Mouse (Mus musculus): ENCODE data around the gene Scfd1.

The Scfd1 gene

DNA sequence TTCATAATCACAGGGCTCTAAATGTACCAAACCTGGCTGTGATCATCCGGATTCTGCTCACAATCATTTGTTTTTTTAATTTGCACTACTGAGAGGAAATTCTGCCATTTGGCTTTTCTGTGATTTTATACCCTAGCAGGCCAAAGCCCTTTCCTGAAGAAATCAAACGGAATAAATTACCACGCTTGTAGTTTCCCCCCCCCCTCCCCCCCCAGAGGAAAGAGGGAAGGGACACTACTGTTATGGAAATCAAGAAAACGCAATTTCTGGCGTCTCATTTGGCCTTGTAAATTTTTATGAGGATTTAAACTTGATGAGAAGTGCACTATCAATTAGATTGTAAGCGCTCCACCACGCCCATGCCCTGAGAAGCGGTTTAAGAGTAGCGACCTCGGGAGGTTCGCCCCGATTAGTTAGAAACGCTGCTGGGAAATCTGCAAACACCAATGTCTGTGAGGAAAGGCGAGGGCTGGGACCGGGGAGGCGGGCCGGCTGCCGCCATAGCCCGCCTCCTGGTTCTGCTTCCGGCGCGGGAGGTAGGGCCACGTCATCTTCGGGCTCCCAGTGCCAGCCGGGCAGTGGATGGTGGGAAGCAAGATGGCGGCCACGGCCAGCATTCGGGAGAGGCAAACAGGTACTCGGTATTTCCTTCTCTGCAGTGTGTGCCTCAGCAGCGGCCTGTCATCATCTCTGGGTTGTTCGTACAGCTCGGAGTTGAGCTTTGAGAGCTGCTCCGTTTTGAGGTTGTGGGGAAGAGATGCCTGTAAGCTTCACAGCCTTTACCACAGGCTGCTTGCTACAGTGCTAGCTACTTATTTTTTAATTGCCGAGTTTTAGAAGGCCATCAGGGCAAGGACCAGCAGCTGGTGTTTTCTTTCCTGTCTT lies at the start of gene Scfd1:
TSS of gene Scfd1 (plus strand) at position 508 of the 885 bp plus-strand sequence.
- DNase-seq (ENCODE audit: low read depth, low spot score) = peak; percentile 96

GRCm38 (mm10) chr12:51337014-51337413 lies 40.3 kb upstream of the Scfd1 start:
- DNase-seq (ENCODE audit: low read depth, low spot score) = no peak

DNA sequence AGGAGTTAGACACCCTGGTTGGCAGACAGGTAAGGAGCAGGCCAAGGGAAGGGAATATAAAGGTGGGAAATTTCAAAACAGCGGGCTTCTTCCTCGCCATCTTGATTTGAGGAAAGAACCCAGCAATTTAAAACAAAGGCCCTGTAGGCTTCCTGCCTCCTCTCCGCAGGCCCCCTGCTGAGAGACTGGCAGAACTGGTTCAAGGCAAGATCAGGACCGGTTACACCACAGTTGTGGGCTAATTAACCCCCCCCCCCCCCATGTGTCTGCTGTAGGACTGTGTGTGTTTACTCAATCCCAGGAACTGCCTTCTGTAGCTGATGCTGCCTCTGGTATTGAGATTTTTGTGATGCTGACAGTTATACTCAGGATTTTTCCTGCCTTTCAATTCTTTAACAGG lies 31.2 kb upstream of the Scfd1 start:
- DNase-seq (ENCODE audit: low read depth, low spot score) = no peak

DNA sequence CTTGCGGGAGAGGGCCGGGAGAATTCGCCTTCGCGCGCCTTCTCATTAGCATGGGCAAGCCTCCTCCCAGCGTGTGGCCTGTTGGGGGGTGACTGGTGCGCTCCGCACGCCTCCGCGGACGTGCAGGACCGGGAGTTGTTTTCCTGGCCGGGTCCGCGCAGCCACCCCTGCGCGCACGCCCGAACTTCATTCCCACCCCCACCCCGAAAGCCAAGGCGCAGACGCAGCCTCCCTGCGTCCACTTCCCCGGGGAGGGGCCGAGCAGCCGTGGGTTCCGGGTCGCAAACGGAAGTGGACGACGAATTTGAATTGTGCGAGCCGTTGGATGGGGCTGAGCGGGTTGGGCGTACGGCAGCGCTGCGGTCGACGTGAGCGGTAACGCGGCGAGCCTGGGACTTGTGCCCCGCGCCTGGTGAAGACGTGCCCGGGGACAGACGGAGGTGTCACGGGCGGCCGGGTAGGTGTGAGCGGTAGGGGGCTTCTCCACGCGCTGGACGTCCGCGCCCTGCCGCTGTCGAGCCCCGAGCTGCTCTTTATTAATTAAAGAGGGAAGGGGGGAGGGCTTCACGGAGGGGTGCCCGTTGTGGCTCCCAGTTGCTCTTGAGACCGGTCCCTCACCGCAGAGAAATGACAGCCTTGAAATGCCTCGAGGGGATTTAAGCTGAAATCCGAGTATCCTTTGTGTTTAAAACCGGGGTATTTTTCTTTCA lies 29.2 kb upstream of the Scfd1 start, which contains the start of gene G2e3:
TSS of gene G2e3 (plus strand) at position 74 of the 710 bp plus-strand sequence.
- DNase-seq (ENCODE audit: low read depth, low spot score) = peak; percentile 86

DNA sequence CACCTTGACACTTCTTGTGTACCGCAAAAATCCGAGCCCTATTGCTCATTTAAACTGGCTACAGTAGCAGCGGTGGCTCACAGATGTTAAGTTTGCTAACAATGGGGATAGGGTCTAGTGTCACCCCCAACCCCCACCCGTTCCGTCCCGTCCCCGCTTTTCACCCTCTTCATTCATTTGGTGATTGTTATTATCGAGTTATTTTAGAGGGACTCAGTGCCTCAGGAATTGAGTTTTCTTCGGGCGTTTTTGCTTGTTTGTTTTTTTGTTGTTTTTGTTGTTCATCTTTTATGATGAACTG lies 28.7 kb upstream of the Scfd1 start:
- DNase-seq (ENCODE audit: low read depth, low spot score) = no peak

DNA sequence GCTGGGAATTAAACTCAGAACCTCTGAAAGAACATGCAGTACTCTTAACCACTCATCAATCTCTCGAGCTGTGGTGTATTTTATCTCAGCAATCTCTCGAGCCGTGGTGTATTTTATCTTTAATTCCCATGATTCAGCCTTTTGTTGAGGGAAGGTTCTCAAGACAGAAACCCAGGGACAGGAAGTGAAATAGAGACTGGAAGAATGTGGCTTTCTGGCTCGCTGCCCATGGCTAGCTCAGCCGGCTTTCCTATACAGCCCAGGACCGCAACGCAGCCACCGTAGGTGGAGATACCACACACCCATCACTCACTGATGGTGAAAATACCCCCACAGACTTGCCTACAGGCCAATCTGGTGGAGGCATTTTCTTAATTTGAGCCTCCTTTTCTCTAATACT lies 22.0 kb upstream of the Scfd1 start:
- DNase-seq (ENCODE audit: low read depth, low spot score) = no peak

- DNase-seq (ENCODE audit: low read depth, low spot score) = no peak
Observed at GRCm38 (mm10) chr12:51361294-51361693, 16.0 kb upstream of the Scfd1 start.

GRCm38 (mm10) chr12:51362898-51363297 lies 14.4 kb upstream of the Scfd1 start:
- DNase-seq (ENCODE audit: low read depth, low spot score) = no peak

- no peak for DNase-seq (ENCODE audit: low read depth, low spot score)
Observed at GRCm38 (mm10) chr12:51368504-51368903, 8.8 kb upstream of the Scfd1 start.

- DNase-seq (ENCODE audit: low read depth, low spot score) = no peak
Observed at GRCm38 (mm10) chr12:51377888-51378190, 529 bp downstream of the Scfd1 start.

GRCm38 (mm10) chr12:51399871-51400270 lies 22.6 kb downstream of the Scfd1 start:
- DNase-seq (ENCODE audit: low read depth, low spot score) = no peak

DNA sequence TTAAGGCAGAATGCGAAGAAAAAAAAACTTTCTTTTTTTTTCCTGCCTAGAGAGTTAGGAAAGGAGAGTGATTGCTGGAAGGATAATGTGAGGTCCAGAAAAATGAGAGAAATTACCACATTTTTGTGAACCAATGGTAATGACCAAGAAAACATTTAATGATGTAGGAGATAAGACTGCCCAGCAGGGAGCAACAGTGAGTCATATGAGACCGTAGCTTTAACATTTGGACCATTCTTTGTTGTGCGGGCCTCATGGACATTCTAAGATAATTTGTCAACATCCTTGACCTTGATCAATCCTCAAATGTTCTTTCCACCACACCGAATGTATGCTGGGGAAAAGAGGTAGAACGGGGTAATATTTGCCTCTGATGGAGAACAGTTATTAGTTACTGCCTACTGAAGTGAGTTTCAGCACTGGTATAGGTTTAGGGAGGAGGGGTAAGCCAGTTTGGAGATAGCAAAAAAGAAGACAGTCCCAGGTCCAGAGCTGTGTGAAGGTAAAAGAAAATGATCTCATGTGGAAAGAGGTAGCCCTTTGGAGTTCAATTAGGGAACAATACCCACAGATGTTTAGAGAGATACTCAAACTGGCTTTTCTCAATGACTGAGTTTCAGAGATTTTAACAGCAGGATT lies 24.9 kb downstream of the Scfd1 start:
- DNase-seq (ENCODE audit: low read depth, low spot score) = peak; percentile 10

DNA sequence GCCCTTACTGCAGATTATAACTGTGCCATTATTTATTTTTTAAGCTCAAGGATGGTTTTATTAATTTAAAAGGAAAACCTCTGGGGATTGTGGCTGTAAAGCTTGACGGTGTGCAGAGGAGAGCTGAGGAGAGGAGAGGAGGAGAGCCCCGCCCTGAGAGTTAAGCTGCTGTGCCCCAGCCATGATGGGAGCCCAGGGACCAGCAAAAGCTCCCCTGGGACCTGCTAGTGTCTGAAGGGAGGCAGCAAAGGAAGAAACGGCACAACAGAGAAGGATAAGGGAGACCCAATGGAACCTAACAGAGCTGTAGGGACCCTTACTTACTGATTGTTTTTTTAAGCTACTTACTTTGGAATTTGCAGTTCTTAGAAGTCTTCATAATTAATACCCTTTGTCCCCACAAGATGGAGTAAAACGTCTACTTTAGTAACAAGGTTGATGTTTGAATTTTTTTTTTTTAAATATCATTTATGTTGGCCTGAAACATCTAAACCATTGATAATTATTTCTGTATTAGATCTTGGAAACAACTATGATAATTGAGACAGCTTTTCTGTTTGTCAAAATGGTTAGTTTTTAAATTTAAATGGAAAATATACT lies 26.8 kb downstream of the Scfd1 start:
- no peak for DNase-seq (ENCODE audit: low read depth, low spot score)

- DNase-seq (ENCODE audit: low read depth, low spot score) = no peak
Observed at GRCm38 (mm10) chr12:51411362-51411761, 34.1 kb downstream of the Scfd1 start.

DNA sequence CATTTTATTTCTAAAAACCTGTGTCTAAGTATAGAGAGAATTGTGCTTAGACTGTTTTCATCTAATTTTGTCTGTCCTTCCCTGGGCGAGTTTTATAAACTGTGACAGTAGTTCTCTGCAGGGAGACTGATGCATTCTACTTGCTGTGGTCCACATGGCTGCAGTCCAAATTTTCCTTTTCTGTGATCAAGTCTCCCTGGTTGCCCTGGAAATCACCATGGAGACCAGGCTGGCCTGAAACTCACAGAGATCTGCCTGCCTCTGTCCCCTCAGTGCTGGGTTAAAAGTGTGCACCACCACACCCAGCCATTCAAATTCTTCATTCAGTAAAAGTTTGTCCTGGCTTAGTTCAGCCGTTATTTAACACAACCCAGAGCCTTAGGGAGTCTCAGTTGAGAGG lies 60.2 kb downstream of the Scfd1 start:
- peak; percentile 15 for DNase-seq (ENCODE audit: low read depth, low spot score)

GRCm38 (mm10) chr12:51438311-51438710 lies 61.0 kb downstream of the Scfd1 start:
- DNase-seq (ENCODE audit: low read depth, low spot score) = no peak

- DNase-seq (ENCODE audit: low read depth, low spot score) = no peak
Observed at GRCm38 (mm10) chr12:51449303-51449702, 72.0 kb downstream of the Scfd1 start.

- no peak for DNase-seq (ENCODE audit: low read depth, low spot score)
Observed at GRCm38 (mm10) chr12:51470881-51471280, 93.6 kb downstream of the Scfd1 start.

- DNase-seq (ENCODE audit: low read depth, low spot score) = no peak
Observed at GRCm38 (mm10) chr12:51481246-51481645, 103.9 kb downstream of the Scfd1 start.

DNA sequence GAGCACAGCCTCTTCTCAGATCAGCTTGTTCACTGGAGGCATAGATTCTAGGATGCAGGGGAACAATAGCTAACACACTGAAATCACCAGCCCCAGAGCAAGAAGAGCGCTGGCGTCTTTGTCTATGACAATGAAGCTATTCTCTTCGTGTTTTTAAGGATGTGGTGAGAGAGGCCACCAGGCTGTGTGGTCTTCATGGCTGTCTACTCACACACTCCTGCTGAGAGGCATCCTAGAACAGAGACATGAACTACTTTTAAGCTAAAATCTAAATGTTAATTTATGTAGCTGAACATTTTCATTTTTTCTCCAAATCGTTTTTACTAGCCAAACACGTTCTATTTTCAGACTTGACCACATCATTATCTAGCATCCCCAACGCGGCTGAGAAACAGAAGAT lies 114.7 kb downstream of the Scfd1 start:
- peak; percentile 11 for DNase-seq (ENCODE audit: low read depth, low spot score)

GRCm38 (mm10) chr12:51493476-51493875 lies 116.2 kb downstream of the Scfd1 start:
- no peak for DNase-seq (ENCODE audit: low read depth, low spot score)

- DNase-seq (ENCODE audit: low read depth, low spot score) = peak; percentile 62
Observed at GRCm38 (mm10) chr12:51494641-51495040, 117.3 kb downstream of the Scfd1 start.

Measured in telencephalon, adult 2 months (tissue).